Mouse (Mus musculus) myocyte (in vitro differentiated cells): ENCODE measurements around the gene Izumo2. TPM values are rescaled to one million over a fixed set of nuclear protein-coding genes. Genes with fewer than 3 reads are reported as not detected.

Experiments used
- H3K27me3 ChIP-seq: one replicate; pipeline ENCODE4 v1.6.1; 2011; ENCODE audit not compliant: control insufficient read depth, insufficient read depth, insufficient read length
- H3K36me3 ChIP-seq: one replicate; pipeline ENCODE4 v1.6.1; 2011; ENCODE audit not compliant: control insufficient read depth, insufficient read depth
- H3K4me2 ChIP-seq: one replicate; pipeline ENCODE4 v1.6.1; 2011; ENCODE audit warnings: low read depth, control low read depth
- H3K4me3 ChIP-seq: one replicate; pipeline ENCODE4 v1.5.1; 2011; ENCODE audit warnings: mild to moderate bottlenecking, control low read depth, moderate library complexity
- H3K79me2 ChIP-seq: one replicate; pipeline ENCODE4 v1.6.1; 2011; ENCODE audit not compliant: control insufficient read depth, insufficient read depth
- H3ac ChIP-seq: one replicate; pipeline ENCODE4 v1.6.1; 2011; ENCODE audit not compliant: control insufficient read depth, insufficient read length
- CEBPB ChIP-seq: IDR thresholded peaks from 2 replicates; pipeline ENCODE4 v1.6.1; 2011; ENCODE audit warnings: mild to moderate bottlenecking, moderate library complexity; ENCODE audit not compliant: poor library complexity, insufficient read depth, severe bottlenecking
- E2F4 ChIP-seq: IDR thresholded peaks from one replicate; pipeline ENCODE4 v1.6.1; 2011; ENCODE audit warnings: mild to moderate bottlenecking, control low read depth, moderate library complexity; ENCODE audit not compliant: insufficient read depth
- MAX ChIP-seq: IDR thresholded peaks from one replicate; pipeline ENCODE4 v1.6.1; 2011; ENCODE audit warnings: low read depth, mild to moderate bottlenecking, control low read depth
- MYOD1 ChIP-seq, 3 experiments: IDR thresholded peaks; one replicate each; pipeline ENCODE4 v1.6.1; 2011; ENCODE audit warnings: control low read depth in 2 of 3, low read depth in 2 of 3, mild to moderate bottlenecking in 2 of 3, moderate library complexity in 1 of 3; ENCODE audit not compliant: insufficient read length in 2 of 3, control insufficient read depth in 1 of 3
- MYOG ChIP-seq, 3 experiments: IDR thresholded peaks; one replicate each; pipeline ENCODE4 v1.6.1; 2011; ENCODE audit warnings: control low read depth in 2 of 3, low read depth in 2 of 3, mild to moderate bottlenecking in 2 of 3; ENCODE audit not compliant: insufficient read length in 2 of 3, control insufficient read depth in 1 of 3, insufficient read depth in 1 of 3
- POLR2A ChIP-seq: IDR thresholded peaks from one replicate; pipeline ENCODE4 v1.6.1; 2011; ENCODE audit warnings: low read depth, mild to moderate bottlenecking, control low read depth, moderate library complexity; ENCODE audit not compliant: insufficient read length
- POLR2AphosphoS2 ChIP-seq: IDR thresholded peaks from one replicate; pipeline ENCODE4 v1.6.1; 2011; ENCODE audit warnings: low read depth, control low read depth; ENCODE audit not compliant: insufficient read length
- REST ChIP-seq: IDR thresholded peaks from one replicate; pipeline ENCODE4 v1.6.1; 2011; ENCODE audit warnings: mild to moderate bottlenecking, control low read depth, moderate library complexity; ENCODE audit not compliant: insufficient read depth, insufficient read length
- SRF ChIP-seq: IDR thresholded peaks from one replicate; pipeline ENCODE4 v1.6.1; 2011; ENCODE audit warnings: low read depth; ENCODE audit not compliant: control insufficient read depth, insufficient read length
- TCF12 ChIP-seq: IDR thresholded peaks from one replicate; pipeline ENCODE4 v1.6.1; 2011; ENCODE audit warnings: mild to moderate bottlenecking, control low read depth; ENCODE audit not compliant: poor library complexity, insufficient read depth, severe bottlenecking
- TCF3 ChIP-seq: IDR thresholded peaks from one replicate; pipeline ENCODE4 v1.6.1; 2011; ENCODE audit warnings: low read depth, control low read depth; ENCODE audit not compliant: insufficient read length
- USF1 ChIP-seq: IDR thresholded peaks from one replicate; pipeline ENCODE4 v1.6.1; 2011; ENCODE audit warnings: low read depth, mild to moderate bottlenecking, control low read depth, moderate library complexity
- polyA plus RNA-seq: library from polyadenylated mRNA; unstranded; fragments of >200 nt; fragmentation: generic; extraction: Trizol; gene quantifications from one replicate; pipeline ENCODE4 v1.2.1, GENCODE M21; 2012; ENCODE audit warnings: missing spikeins

Gene Izumo2
- polyA plus RNA-seq, 1 experiment: not detected

GRCm38 (mm10) chr7:44760366-44760765 lies 51.8 kb downstream of the Izumo2 start:
- Histone ChIP-seq H3K79me2 (no peaks in the 10 kb centered on the region), H3ac (no peak overlapping the region), H3K4me3 (no peak overlapping the region), H3K27me3 (no peaks in the 10 kb centered on the region), H3K4me2 (no peak overlapping the region), H3K36me3 (peaks cover 5% of the 10 kb centered on the region)
- no peak for TF ChIP-seq SRF
- no peak for TF ChIP-seq TCF3
- no peak for TF ChIP-seq REST
- no peak for TF ChIP-seq TCF12
- TF ChIP-seq POLR2AphosphoS2: no peak
- TF ChIP-seq MYOD1 (IDR thresholded peaks at IDR 0.05; ENCODE audit: control insufficient read depth in 1 of 3, insufficient read length in 2 of 3, low read depth in 2 of 3): no peak
- TF ChIP-seq MYOG (IDR thresholded peaks at IDR 0.05; ENCODE audit: control insufficient read depth in 1 of 3, insufficient read depth in 1 of 3, insufficient read length in 2 of 3, low read depth in 2 of 3): no peak
- no peak for TF ChIP-seq CEBPB
- no peak for TF ChIP-seq POLR2A
- no peak for TF ChIP-seq USF1
- no peak for TF ChIP-seq E2F4
- no peak for TF ChIP-seq MAX

- no peaks in the 10 kb centered on the region for H3K27me3 ChIP-seq
- no peaks in the 10 kb centered on the region for H3K36me3 ChIP-seq
- no peak overlapping the region for H3K4me2 ChIP-seq
- no peak overlapping the region for H3K4me3 ChIP-seq
- no peak overlapping the region for H3ac ChIP-seq
- no peak for TF ChIP-seq TCF3
- TF ChIP-seq SRF: no peak
- TF ChIP-seq MYOG (IDR thresholded peaks at IDR 0.05; ENCODE audit: control insufficient read depth in 1 of 3, insufficient read depth in 1 of 3, insufficient read length in 2 of 3, low read depth in 2 of 3): no peak
- TF ChIP-seq USF1: no peak
- TF ChIP-seq POLR2A: no peak
- no peak for TF ChIP-seq POLR2AphosphoS2
- no peak for TF ChIP-seq MYOD1 (IDR thresholded peaks at IDR 0.05; ENCODE audit: control insufficient read depth in 1 of 3, insufficient read length in 2 of 3, low read depth in 2 of 3)
- TF ChIP-seq E2F4: no peak
- TF ChIP-seq TCF12: no peak
- TF ChIP-seq REST: no peak
- no peak for TF ChIP-seq CEBPB
- no peaks in the 10 kb centered on the region for H3K79me2 ChIP-seq
These were observed 59.6 kb downstream of the Izumo2 start for GRCm38 (mm10) chr7:44768129-44768528.

Other genes starting within 250 kb of the Izumo2 start
- gene Aspdh, start 243.4 kb upstream of the Izumo2 start, polyA plus RNA-seq: not detected
- gene Josd2, start 240.8 kb upstream of the Izumo2 start, polyA plus RNA-seq: 233 TPM
- gene Emc10, start 212.2 kb upstream of the Izumo2 start, polyA plus RNA-seq: 98.2 TPM
- gene Fam71e1, start 212.2 kb upstream of the Izumo2 start, polyA plus RNA-seq: 1.7 TPM
- 4.7 TPM for gene Mybpc2, start 184.1 kb upstream of the Izumo2 start, polyA plus RNA-seq
- 0.05 TPM for gene Spib, start 176.7 kb upstream of the Izumo2 start, polyA plus RNA-seq
- gene Pold1, start 159.9 kb upstream of the Izumo2 start, polyA plus RNA-seq: 23.9 TPM
- gene Nr1h2, start 154.8 kb upstream of the Izumo2 start, polyA plus RNA-seq: 94.7 TPM
- not detected for gene Napsa, start 136.4 kb upstream of the Izumo2 start, polyA plus RNA-seq
- gene Kcnc3, start 118.1 kb upstream of the Izumo2 start, polyA plus RNA-seq: 0.92 TPM
- gene Myh14, start 37.9 kb upstream of the Izumo2 start, polyA plus RNA-seq: 0.17 TPM
- gene Vrk3, start 39.7 kb downstream of the Izumo2 start, polyA plus RNA-seq: 20.6 TPM
- 0.12 TPM for gene Zfp473, start 42.3 kb downstream of the Izumo2 start, polyA plus RNA-seq
- gene Nup62, start 107.3 kb downstream of the Izumo2 start, polyA plus RNA-seq: 77.0 TPM
- 1.9 TPM for gene Il4i1, start 107.6 kb downstream of the Izumo2 start, polyA plus RNA-seq
- 939 TPM for gene Atf5, start 107.9 kb downstream of the Izumo2 start, polyA plus RNA-seq
- 200 TPM for gene Akt1s1, start 140.2 kb downstream of the Izumo2 start, polyA plus RNA-seq
- gene Tbc1d17, start 140.3 kb downstream of the Izumo2 start, polyA plus RNA-seq: 53.8 TPM
- 47.9 TPM for gene Pnkp, start 148.4 kb downstream of the Izumo2 start, polyA plus RNA-seq
- 298 TPM for gene Ptov1, start 161.0 kb downstream of the Izumo2 start, polyA plus RNA-seq
- gene Med25, start 184.0 kb downstream of the Izumo2 start, polyA plus RNA-seq: 57.4 TPM
- 11.6 TPM for gene Fuz, start 187.3 kb downstream of the Izumo2 start, polyA plus RNA-seq
- 125 TPM for gene Ap2a1, start 220.8 kb downstream of the Izumo2 start, polyA plus RNA-seq
- gene Tsks, start 234.5 kb downstream of the Izumo2 start, polyA plus RNA-seq: not detected